Mouse (Mus musculus) liver, embryonic 15.5 days (tissue): ENCODE measurements around the gene 9930111J21Rik2. TPM values are rescaled to one million over a fixed set of nuclear protein-coding genes. Genes with fewer than 3 reads are reported as not detected.

Source experiments
- polyA plus RNA-seq: library from polyadenylated mRNA; unstranded; fragments of >200 nt; fragmentation: Nextera tagmentation; extraction: Ambion mirVana; gene quantifications from 2 replicates; pipeline ENCODE4 v1.2.1, GENCODE M21; 2015

9930111J21Rik2 gene
- polyA plus RNA-seq, 1 experiment from 2014 or later = 1.2 TPM

Other genes starting within 250 kb of the 9930111J21Rik2 start
- 2.0 and 2.3 TPM in 2 replicates for gene Trim41, start 233.9 kb downstream of the 9930111J21Rik2 start, polyA plus RNA-seq
- 0.09 and 0.21 TPM in 2 replicates for gene Trim7, start 225.1 kb downstream of the 9930111J21Rik2 start, polyA plus RNA-seq
- gene Gm12184, start 224.6 kb downstream of the 9930111J21Rik2 start, polyA plus RNA-seq = 1.4 and 2.1 TPM in 2 replicates
- gene Irgm1, start 179.6 kb downstream of the 9930111J21Rik2 start, polyA plus RNA-seq = 19.2 and 20.4 TPM in 2 replicates
- 0.45 and 0.48 TPM in 2 replicates for gene Gm5431, start 149.0 kb downstream of the 9930111J21Rik2 start, polyA plus RNA-seq
- 2.7 and 2.8 TPM in 2 replicates for gene Psme2b, start 105.1 kb downstream of the 9930111J21Rik2 start, polyA plus RNA-seq
- 0.05 and 0.07 TPM in 2 replicates for gene Olfr56, start 72.4 kb downstream of the 9930111J21Rik2 start, polyA plus RNA-seq
- gene 9930111J21Rik1, start 71.8 kb downstream of the 9930111J21Rik2 start, polyA plus RNA-seq = 1.1 TPM in 2 replicates
- gene Gm12185, start 59.0 kb downstream of the 9930111J21Rik2 start, polyA plus RNA-seq = 0.03 TPM in 1 of 2 replicates, not detected in the other
- 1.2 and 1.5 TPM in 2 replicates for gene Tgtp1, start 57.1 kb downstream of the 9930111J21Rik2 start, polyA plus RNA-seq
- 0.86 and 1.1 TPM in 2 replicates for gene Tgtp2, start 13.0 kb upstream of the 9930111J21Rik2 start, polyA plus RNA-seq
- 7.0 and 7.1 TPM in 2 replicates for gene Ifi47, start 25.3 kb upstream of the 9930111J21Rik2 start, polyA plus RNA-seq
- gene Olfr1396, start 63.6 kb upstream of the 9930111J21Rik2 start, polyA plus RNA-seq = not detected in 2 replicates
- not detected in 2 replicates for gene Olfr1395, start 91.0 kb upstream of the 9930111J21Rik2 start, polyA plus RNA-seq
- gene Olfr1394, start 103.1 kb upstream of the 9930111J21Rik2 start, polyA plus RNA-seq = not detected in 2 replicates
- gene Btnl9, start 135.9 kb upstream of the 9930111J21Rik2 start, polyA plus RNA-seq = 0.76 and 1.6 TPM in 2 replicates
- gene Zfp62, start 152.1 kb upstream of the 9930111J21Rik2 start, polyA plus RNA-seq = 10.2 and 10.4 TPM in 2 replicates
- gene Mgat1, start 192.9 kb upstream of the 9930111J21Rik2 start, polyA plus RNA-seq = 35.1 and 45.6 TPM in 2 replicates
- gene Olfr1393, start 227.1 kb upstream of the 9930111J21Rik2 start, polyA plus RNA-seq = not detected in 2 replicates
- gene Olfr1392, start 234.0 kb upstream of the 9930111J21Rik2 start, polyA plus RNA-seq = not detected in 2 replicates